Mouse (Mus musculus): ENCODE measurements around the gene Olfr212.
"Not testable (repeated sequence)": the region's sequence is repeated elsewhere in the genome, so short reads cannot be mapped to it uniquely, and the experiment has no call there.

Gene Olfr212

DNA sequence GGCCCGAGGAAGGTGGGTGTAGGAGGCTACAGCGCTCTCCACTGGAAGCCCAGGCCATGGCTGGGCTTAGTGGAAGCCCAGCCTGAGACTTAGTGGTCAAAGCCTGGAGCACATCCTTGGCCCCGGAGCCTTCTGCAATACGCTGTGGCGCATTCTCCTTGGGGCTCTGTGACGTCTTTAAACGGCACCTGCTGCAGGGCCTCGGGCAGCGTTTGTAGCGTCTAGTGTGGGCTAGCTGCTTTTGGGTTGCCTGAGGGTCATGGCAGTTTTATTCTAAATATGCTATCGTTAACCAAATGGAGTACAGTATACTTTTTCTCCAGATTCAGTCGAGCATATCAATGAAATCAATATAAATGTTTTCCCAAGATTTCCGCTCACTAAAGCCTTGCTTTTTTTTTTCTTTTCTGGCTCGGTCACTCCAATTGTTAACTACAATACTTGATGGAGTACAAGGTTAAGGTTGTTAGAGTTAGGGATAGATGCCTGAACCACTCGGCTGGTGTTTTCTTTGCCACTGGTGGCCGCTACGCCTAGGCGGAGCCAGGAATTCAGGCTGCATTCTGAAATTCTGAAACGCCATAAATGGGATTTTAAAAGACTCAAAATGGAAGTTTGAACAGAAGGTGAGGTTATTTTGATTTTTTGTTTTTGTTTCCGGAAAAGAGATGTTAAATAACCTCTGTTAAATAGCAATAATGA lies at the start of gene Olfr212:
Gene Olfr212, plus strand, starts transcription at position 215 of the 702 bp plus-strand sequence.
- DNase-seq (ENCODE audit: extremely low read depth, low read depth, low spot score), result not testable (repeated sequence)

DNA sequence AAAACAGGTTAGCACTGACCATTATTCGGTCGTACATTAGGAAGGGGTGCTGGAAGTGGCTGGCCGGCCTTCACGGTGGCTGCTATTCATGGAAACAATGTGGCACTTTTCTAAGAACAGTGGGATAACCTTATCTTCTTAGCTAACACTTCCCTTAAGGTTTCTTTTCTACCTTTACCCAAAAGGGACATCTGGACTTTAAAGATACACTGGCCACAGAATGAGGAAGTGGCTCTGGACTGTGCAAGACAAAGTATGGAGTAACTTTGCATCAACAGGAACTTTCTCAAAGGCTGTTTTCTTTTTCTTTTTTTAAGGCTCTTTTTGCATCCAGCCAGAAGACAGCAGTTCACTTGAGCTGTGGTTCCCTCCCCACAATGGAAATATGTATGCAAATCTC lies 47.6 kb upstream of the Olfr212 start:
- no peak for DNase-seq (ENCODE audit: extremely low read depth, low read depth, low spot score)

DNA sequence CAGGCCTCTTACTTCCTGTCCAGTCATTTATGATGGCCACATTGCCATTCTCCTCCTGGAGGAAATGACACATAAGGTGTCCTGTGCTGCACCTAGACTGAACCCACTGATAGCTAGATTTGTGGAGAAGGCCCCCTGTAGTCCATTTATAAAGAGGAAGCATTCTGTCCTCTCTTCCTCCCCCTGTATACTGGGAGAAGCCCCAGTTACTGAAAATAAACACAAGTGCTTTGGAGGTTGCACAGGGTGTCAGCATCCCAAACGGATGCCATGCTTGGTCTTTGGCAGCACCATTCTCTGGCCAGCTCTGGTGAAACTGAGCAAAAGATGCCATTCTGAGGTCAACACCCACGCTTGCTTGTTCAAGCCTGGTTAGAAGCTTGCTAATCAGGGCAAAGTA lies 47.1 kb upstream of the Olfr212 start:
- DNase-seq (ENCODE audit: extremely low read depth, low read depth, low spot score), result no peak

DNA sequence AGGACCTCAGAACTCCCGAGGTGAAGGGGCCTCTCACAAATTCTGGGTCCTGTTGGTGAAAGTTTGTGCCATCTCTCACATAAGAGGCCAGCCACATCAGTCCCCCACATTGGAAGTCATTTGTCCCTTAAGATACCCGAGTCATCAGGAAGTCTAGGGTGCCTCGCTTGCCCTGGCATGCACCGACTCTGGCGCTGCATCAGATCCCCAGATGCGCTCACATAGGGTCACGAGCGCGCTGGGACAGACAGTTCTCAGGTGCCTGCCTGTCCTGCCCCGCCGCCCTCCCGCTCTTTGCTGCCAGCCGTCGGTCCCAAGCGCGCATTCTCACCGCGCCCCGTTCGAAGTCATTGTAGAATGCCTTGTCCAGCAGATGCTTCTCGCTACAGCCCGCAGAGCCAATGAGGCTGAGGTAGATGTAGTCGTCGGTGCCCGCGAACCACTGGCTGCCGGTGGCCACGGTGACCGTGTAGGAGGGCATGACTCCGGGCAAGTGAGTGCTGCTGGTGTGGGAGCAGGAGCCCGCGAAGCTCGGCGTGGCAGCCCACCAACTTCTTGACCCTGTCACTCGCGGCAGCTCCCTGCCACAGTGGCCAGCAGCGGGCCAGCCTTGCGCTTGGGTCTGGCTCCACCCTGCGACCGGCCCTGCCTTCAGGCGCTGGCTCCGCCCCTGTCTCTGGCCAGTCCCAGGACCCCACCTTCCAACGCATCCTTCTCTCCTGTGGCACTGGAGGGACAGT lies 45.6 kb upstream of the Olfr212 start, which contains the start of gene Alox5:
Gene Alox5, minus strand, starts transcription at position 635 of the 740 bp plus-strand sequence.
- no peak for DNase-seq (ENCODE audit: extremely low read depth, low read depth, low spot score)

DNA sequence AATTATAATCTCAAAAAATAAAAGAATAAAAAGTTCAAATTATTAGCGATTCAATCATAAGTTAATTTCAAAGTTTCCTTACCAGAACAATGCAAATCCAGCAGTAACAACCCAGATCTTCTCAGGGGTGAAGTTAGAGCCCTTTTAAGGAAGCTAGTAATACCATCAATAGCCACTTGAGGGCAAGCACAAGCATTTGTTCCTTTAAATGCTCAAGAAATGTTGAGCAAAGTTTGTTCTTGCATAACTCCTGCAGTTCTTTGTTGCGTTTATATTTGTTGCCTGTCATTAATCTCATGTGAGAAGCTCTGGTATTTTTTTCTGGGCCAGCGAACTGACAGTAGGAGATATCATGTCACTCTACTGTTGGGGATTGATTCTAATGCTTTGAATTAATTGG lies 38.2 kb upstream of the Olfr212 start:
- peak; percentile 21 for DNase-seq (ENCODE audit: extremely low read depth, low read depth, low spot score)

DNA sequence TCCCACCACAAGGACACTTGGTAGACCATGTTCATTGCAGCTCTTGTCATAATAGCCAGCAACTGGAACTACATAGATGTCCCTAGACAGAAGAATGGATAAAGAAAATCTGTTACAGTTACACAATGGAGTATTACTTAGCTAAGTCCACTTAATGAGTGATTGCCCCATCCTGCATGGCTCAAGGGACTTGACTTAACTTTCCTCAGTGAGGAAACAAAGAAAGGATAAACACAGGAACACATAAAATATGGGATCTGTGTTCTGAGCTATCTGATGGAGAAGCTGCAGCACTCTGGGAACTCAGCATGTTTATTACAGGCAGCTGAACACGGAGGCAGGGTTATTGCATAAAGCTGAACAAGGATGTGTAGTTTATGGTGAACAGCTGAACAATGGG lies 21.2 kb upstream of the Olfr212 start:
- DNase-seq (ENCODE audit: extremely low read depth, low read depth, low spot score), result peak; percentile 52

DNA sequence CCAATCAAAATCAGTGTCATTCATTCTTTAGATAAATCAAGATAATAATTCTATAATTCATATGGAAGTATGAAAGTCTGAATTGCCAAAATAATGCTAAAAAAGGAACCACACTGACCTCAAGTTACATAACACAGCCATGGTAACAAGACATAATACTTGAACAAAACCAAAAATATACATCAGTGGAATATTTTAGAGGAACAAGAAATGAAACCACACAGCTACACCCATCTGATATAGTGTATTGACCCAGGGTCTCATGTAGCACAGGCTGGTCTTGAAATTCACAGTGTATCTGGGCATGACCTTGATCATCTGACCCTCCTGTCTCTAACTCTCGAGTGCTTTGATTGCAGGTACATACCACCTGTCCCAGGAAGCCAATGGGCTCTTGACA lies 19.5 kb upstream of the Olfr212 start:
- no peak for DNase-seq (ENCODE audit: extremely low read depth, low read depth, low spot score)

DNA sequence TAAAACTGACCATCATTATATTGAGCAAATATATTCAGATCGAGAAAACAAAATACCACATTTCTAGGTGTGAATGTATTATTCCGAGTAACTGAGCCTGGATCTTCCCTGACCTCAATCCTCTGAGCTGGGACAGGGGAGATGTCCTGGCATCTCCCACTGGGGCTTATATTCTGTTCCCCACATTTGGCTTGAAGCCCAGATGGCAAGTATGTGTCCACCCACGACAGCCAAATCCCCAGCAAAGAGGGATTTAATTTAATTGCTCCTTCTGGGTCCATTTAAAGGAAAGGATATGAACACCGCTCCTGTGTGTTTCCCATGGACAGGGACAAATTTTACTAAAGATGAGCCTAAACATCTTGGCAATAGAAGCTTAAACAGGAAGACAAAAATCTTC lies 17.5 kb upstream of the Olfr212 start, which contains the start of gene Olfr211:
Gene Olfr211, plus strand, starts transcription at position 301 of the 400 bp plus-strand sequence.
- DNase-seq (ENCODE audit: extremely low read depth, low read depth, low spot score), result no peak

DNA sequence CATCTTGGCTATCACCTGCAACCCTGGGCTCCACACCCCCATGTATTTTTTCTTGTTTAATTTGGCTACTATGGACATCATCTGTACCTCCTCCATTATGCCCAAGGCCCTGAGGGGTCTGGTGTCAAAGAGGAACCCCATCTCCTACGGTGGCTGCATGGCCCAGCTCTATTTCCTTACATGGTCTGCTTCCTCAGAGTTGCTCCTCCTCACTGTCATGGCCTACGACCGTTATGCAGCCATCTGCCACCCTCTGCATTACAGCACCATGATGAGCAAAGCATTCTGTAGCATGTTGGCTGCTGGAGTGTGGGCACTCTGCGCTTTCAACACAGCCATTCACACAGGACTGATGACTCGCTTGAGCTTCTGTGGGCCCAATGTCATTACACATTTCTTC lies 12.6 kb upstream of the Olfr212 start:
- DNase-seq (ENCODE audit: extremely low read depth, low read depth, low spot score), result no peak

DNA sequence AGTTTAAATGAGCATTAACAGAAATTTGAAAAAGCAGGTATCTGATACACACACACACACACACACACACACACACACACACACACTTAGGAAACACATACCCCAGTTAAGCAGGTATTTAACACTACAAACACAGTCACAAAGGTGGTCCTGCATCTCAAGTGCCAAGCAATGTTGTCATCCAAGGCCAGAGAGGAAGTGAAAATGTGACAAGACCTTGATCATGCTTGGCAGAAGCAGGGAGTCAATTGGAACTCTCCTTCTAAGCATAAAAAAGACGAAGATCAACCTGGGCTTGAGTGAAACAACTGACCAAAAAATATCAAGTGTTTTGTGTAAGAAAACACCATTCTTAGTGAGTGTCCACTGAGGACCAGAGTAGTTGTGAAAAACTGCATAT lies 10.4 kb upstream of the Olfr212 start:
- DNase-seq (ENCODE audit: extremely low read depth, low read depth, low spot score), result no peak

DNA sequence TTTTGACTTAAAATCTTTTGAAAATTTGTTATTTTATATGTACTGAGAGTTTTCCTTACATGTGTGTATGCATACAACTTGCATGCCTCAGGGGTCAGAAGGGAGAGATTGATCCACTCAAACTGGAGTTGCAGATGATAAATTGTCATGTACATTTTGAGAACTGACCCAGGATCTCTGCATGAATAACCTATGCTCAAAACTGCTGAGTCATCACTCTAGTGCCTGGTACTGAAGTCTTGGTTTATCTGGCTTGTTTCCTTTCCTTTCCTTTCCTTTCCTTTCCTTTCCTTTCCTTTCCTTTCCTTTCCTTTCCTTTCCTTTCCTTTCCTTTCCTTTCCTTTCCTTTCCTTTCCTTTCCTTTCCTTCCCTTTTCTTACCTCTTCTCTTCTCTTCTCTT lies 8.5 kb downstream of the Olfr212 start:
- DNase-seq (ENCODE audit: extremely low read depth, low read depth, low spot score), result no peak

DNA sequence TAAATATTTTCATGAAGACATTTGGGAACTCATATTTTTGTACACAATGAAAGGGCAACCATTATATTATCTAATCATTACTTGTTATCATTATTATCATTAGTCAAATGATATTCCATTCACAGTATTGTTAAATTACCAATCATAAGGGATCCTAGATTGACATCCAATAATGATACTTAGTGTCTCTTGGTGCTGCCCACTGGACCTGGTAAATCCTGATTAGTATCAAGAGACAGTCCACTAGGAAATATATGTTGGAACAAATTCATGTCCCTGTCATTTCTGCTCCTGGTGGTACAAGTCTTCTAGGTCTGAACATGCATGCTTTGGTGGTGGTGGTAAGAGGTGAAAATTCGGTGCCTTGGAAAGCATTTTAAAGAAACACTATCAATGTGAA lies 31.8 kb downstream of the Olfr212 start, which contains the start of gene Olfr213:
Gene Olfr213, plus strand, starts transcription at position 301 of the 400 bp plus-strand sequence.
- no peak for DNase-seq (ENCODE audit: extremely low read depth, low read depth, low spot score)

DNA sequence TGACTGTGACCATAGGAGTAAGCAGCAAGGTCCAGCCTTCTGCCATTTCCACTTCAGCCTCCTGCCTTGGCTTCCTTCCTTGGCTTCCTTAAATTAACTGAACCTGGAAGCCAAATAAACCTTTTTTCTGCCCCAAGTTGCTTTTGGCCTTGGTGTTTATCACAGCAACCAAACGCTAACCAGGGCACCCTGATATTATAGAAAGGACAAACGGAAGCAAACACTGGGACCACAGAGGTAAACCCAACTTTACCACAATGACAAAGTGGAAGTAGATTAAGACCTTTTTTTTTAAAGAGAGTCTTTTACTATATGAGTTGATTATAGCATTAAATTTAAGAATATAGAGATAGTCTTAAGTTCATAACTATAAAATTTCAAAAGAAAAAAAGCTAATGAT lies 36.2 kb downstream of the Olfr212 start:
- no peak for DNase-seq (ENCODE audit: extremely low read depth, low read depth, low spot score)

DNA sequence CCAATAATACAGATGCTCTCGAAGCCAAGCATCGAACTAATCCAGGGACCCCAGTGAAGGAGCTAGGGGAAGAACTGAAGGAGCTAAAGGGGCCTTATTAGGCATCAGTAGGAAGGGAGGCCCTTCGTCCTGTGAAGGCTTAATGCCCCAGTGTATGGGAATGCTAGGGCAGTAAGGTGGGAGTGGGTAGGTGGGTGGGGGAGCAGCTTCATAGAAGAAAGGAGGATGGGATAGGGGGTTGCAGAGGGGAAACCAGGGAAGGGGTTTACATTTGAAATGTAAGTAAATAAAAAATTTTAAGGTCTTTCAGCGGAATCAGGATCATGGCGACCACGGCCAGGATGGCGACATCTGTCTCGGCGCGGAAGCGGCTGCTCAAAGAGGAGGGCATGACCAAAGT lies 44.5 kb downstream of the Olfr212 start, which contains the start of gene Gm5580:
Gene Gm5580, plus strand, starts transcription at position 301 of the 400 bp plus-strand sequence.
- not testable (repeated sequence) for DNase-seq (ENCODE audit: extremely low read depth, low read depth, low spot score)

DNA sequence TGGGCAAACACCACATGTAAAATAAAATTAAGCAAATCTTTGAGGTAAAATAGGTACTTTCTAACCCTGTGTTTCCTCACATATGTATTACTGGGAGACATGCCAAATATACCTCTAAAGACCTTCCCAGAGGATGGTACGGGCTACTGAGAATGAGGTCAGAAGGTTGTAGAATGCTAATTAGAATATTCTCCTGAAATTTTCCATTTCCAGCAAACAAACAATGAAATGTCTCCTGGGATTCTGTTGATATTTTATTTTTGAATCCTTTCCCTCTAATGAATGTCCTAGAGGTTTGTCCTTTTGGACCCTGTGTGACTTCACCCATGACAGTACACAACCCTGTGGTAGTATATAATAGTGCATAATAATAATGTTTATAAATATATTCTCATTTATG lies 47.6 kb downstream of the Olfr212 start, which contains the start of gene Olfr214:
Gene Olfr214, plus strand, starts transcription at position 301 of the 400 bp plus-strand sequence.
- no peak for DNase-seq (ENCODE audit: extremely low read depth, low read depth, low spot score)

DNA sequence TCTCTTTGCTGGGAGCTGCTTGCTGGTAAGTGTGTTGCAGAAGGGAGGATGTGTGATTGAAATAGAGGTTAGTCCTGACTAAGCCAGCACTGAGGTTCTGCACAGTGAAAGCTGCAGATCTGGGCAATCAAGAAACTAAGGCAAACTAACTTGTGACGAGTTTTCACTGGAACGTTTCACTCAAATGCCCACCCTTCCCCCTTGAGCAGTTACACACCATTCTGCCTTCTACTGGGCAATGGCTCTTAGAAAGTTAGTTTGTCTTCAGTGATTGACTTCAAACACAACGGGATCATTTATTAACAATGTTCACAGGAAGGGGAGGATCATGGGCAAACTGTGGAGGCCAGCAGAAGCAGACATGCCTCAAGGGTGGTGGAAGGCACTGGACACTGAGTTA lies 48.6 kb downstream of the Olfr212 start:
- DNase-seq (ENCODE audit: extremely low read depth, low read depth, low spot score), result no peak

Measured in fat pad, adult 2 months (tissue).